Mouse (Mus musculus): Measurements from ENCODE around the gene Cxcl13.

Gene Cxcl13

DNA sequence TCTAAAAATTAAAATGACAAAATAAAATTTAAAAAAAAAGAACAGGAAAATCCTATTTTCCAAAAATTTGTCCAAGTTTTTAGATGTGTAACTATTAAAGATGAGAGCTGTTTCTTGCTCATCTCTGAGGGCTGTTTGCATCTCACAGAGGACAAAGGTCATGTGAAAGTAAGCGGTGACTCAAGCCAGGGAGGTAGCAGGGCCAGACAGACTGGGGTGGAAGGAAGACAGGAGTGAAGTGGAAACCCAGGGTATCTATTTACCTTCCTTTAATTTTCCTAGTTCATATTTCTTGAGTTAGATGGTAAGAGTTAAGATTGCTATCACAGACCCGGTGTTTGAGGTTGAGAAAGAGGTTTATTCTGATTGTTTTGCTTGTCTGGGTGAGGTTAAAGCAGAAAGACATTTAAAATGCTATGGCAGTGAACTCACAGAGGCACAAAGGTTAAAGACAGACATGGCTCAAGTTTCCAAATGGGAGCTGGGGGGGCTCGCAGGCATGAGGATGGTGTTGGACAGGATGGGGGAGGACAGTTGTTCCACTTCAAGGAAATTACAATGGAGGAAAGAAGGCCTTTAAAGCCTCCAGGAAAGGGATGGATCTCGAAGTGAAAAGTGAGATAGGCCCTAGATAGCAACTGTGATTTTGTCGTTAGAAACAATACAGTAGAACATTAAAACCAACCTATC lies 27.2 kb downstream of the Cxcl13 start:
- no peak for DNase-seq (ENCODE audit: low spot score in 2 of 2)

DNA sequence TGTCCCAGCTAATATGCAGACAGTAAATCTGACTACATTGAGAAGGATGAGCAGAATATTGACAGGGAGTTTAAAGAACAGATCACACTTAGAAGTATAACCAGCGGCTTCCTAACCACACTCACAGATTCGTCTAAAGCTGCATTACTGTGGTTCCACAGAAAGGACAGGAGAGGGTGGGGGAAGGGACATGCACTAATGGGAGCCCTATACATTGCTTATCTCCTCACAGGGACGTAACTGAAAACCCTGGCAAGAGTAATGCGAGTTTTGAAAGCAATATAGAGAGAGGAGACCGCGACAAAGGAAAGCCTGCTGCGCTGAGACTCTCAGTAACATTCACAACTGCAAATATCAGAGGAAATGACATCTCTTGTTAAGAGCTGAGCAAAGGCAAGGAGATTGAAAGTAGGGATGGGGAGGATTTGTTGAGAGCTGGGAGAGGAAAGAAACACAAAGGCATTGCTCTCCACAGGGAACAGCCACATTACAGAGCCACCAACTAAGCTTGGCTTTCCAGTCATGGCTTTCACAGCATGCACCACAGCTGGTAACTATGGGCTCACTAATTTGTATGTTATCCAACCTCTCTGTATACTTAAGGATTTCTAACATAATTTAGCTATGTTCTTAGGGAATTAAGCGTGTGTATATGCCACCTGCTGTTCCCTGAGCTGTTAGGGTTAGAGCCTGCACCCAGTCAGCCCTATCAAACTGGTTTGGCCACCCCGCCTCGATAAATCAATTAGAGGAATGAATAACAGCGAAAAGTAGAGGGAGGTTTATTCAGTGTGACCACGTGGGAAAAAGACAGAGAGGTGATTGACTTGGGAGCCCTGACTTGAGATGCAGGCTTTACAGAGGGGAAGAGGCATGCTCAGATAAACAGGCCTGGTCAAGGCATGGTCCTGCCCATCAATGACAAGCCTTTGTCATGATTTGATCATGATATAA lies 34.9 kb downstream of the Cxcl13 start:
- DNase-seq (ENCODE audit: low spot score in 2 of 2): no peak

DNA sequence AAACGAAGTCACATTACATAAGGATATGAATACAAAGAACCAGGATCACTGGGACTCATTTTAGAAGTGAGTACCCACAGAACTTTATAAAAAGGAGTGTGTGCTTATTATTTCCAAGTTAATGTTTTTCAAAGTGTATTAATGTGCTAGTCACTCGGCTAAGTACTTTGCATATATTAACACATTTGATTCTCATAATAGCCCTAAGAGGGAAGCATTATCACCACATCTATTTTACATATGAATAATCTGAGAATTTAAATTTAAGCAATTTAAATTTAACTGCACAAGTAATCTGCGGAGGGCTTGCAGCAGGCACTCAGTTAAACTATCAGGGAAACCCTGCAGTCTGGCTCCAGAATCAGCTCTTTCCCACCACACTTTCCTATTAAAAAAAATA lies 40.5 kb downstream of the Cxcl13 start:
- no peak for DNase-seq (ENCODE audit: low spot score in 2 of 2)

DNA sequence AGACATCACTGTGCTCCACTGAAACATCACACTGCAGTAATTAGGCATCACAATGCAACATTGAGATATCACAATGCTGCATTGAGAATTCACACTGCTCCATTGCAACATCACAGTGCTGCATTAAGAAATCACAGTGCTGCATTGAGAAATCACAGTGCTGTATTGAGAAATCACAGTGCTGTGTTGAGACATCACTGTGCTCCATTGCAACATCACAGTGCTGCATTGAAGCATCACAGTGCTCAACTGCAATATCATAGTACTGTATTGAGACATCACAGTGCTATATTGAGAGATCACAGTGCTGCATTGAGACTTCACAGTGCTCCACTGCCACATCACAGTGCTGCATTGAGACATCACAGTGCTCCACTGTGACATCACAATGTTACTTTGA lies 46.6 kb downstream of the Cxcl13 start:
- no peak for DNase-seq (ENCODE audit: low spot score in 2 of 2)

DNA sequence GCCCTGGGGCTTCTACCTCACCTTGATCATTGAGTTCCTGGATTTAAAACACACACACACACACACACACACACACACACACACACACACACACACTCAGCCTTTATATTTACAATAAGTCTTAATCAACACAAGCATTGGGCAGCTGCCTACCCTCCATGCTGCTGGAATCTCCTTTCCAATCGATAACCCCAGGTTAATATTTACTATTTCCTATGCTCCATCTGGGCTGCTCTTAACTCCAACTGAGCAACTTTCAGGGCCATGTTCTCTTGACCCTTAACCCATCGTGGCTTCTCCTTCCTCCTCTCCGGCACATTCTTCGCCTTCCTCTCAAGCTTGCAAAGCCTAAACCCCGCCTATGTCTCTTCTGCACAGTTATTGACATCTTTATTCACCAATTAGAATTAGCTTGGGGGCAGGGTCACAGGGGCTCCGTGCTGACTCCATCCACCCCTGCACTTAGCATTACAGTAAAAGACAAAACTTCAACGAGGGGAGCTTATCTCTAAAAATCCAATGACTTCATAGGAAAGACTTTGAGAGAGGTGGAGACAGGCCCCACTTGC lies 51.6 kb downstream of the Cxcl13 start:
- DNase-seq (ENCODE audit: low spot score in 2 of 2): no peak

DNA sequence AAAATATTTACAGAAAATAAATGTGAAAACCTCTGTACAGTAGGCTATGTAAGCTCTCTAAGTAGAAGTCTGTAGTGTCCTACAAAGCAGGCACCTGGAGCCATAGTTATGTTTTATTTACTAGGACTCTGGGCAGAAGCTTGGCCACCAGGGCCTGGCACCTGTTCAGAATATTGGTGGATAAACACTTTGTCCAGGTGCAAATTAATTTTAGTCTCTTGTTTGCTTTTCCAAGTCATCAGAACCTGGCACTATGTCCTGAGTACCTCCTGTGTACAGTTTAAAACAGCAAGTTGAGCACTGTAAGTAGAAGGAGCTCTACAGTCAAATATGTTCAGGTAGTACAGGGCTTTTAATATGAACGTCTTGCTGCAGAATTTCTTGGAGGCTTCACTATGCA lies 52.3 kb downstream of the Cxcl13 start:
- DNase-seq (ENCODE audit: low spot score in 2 of 2): no peak

Data from spleen, postnatal 10 days (tissue).